Mouse (Mus musculus): ENCODE data around the gene Msi2.

Gene Msi2

DNA sequence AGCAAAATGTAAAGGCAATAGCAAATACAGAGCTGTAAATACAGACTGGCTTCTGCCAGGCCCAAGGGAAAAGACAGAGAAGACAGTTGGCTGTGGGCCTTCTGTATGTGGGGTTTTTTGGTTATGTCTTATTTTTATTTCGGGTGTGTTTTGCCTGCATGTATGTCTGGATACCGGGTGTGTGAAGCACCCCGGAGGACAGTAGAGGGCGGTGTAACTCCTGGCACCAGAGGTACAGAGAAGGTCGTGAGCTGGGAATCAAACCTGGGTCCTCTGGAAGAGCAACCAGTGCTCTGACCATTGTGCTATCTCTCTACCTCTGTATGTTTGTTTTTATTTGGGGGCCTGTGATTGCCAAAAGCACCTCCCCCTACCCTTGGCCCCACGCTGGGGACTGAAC lies 288.6 kb downstream of the Msi2 start:
- no peak for DNase-seq

DNA sequence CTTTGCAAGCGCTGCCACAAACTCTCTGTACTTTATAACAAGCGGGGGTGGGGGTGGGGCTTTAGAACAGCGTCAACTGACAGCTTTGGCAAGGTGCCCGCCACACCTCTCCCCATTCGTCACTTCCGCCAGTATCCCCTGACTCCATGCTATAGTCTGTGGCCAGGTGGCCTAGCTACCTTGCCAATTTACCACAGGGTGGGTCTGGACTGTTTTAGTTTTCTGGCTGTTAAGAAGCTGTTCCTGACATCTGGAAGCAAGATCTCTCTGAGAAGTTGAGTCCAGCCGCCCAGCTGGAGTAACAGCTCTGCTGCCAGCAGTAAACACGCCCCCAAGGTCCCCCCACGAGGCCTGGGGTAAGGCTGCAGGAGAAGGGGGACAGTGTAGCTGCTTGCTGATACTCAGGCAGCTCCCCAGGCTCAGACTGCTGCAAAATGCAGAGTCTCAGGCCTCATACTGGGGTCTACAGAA lies 292.6 kb downstream of the Msi2 start:
- peak; percentile 49 for DNase-seq

GRCm38 (mm10) chr11:88424034-88424767 lies 294.1 kb downstream of the Msi2 start:
- DNase-seq, result no peak

DNA sequence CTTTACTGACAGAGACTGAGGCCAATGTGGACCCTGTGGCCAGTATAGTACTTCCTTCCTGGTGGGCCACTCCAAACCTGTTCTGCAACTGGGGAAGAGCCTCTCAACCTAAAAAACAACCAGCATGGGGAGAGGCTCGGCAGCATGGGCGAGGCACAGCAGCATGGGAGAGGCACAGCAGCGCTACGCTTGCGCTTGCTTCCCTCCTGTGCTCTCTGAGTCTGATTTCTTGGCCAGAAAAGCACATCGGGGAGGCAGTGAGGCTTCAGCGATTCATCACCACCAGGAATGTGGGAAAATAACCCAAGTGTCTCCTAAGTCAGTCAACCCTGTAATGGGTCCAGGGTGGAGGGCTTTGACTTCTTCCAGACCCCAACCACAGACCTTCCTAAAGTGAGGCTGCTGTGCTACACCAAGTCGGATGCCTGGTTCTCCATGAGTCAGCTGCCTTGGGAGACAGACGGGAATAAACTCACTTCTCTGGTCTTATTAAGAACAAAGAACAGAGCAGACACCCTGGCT lies 297.2 kb downstream of the Msi2 start:
- DNase-seq, result peak; percentile 23

GRCm38 (mm10) chr11:88419657-88420366 lies 298.5 kb downstream of the Msi2 start:
- DNase-seq, result peak; percentile 37

DNA sequence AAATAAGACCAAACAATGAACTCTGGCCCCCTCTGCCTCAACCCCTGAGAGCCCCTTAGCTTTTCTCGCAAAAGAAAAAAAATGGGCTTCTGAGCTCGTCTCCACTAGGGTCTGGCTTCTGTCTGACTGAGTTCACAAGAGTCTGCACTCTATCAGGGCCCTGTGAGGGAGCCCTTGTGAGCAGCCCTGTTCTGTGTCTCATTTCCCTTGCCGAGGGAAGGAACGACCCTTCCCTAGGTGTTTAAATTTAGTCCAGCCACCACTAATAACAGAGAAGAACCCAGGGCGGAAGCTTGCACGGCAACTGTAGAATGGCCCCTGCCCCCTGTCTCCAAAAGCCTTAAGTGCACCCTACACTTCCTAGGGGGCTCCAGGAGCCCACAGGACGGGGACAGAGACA lies 299.2 kb downstream of the Msi2 start:
- DNase-seq, result no peak

DNA sequence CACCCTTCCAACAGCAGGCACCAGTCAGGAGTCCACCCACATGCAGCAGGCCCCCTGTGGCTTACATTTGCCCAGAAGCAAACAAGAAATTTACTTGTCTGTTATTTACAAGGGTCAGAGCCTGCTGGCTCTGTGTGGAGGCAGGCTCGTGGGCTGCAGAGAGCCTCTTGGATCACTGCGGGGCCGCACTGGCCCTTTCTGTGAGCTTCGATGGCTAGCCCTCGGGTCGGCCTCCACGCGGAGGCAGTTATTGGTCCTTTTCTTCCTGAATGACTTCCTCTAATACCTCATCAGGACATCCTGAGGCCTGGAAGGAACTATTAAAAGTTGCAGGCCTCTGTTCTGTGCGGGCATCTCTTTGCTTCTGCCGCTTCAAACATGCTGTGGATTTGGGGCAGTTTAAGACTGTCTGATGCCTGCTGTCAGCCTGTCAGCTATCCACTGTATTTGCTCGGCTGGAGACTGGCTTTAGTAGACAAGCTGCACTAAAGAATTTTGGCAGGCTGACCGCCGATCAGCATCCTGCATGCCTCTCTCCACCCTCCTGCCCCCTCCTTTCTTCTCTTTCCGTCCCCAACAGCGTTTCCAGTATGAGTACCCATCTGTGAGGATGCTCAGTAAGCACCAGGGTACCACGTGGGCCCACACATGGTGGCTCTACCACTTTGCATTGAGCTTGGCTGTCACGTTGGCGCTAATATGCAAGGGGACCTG lies 304.0 kb downstream of the Msi2 start:
- no peak for DNase-seq

DNA sequence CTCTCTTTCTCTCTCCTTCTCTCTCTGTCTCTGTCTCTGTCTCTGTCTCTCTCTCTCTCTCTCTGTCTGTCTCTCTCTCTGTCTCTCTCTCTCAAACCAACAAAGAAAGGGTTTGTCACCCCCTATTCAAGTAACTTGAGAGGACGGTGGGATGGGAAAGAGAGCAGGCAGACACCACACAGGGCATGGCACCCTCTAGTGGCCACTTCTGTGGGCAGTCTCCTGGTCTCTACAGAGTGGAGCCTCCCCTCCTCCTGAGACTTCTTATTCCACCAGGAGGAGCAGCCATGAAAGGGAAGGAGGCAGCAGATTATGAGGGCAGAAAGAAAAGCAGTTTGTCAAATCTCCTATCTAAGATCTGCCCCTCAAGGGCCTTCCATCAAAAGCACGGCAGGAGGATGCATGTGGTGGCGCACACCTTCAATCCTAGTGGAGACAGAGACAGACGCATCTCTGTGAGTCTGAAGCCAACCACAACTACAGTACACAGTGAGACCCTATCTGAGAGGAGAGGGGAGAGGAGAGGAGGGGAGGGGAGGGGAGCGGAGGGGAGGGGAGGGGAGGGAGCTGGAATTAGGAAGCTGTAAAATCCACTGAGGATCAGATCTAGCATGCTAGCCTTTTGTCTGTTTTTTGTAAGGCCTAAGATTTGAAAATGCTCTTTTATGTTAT lies 305.8 kb downstream of the Msi2 start:
- DNase-seq, result peak; percentile 70

DNA sequence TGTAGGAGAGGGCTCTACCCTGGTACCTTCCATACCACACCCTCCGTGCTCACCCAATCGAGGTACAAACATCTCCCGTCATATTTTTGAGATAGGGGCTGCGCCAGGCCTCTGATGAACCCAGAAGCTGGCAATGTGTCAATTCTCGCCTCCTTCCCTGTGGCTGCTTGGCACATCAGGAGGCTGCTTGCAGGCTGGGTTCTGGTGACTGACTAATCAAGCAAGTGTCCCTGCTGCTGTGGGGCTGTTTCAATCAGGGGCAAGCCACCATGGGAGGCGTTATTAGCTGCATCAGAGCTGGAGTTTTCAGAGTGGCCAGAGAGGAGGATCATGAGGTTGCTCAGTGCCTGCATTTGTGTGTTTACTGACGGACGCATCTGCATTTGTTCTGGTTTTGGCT lies 310.0 kb downstream of the Msi2 start:
- DNase-seq, result no peak

DNA sequence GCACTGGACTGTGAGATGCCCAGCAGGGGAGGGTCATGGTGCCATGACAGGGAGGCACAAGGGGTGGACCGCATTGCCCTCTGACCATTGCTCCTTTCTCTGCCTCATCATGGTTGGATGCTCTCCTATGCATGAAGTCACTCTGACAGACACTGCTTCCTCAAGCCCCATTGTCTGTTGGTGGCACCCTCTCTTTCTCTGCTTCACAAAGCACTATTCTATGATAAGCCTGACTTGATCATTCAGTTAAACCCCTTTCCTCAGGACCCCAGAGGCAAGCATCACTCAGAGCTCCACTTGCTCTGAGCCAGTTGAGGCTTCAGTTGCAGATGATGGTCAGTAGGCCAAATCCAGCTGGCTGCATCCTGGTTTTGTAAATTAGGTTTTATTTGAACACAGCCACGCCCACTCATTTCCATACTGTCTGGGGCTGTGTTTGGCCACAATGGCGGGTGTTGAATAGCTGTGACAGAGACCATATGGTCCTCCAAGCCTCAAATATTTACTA lies 311.9 kb downstream of the Msi2 start:
- no peak for DNase-seq

DNA sequence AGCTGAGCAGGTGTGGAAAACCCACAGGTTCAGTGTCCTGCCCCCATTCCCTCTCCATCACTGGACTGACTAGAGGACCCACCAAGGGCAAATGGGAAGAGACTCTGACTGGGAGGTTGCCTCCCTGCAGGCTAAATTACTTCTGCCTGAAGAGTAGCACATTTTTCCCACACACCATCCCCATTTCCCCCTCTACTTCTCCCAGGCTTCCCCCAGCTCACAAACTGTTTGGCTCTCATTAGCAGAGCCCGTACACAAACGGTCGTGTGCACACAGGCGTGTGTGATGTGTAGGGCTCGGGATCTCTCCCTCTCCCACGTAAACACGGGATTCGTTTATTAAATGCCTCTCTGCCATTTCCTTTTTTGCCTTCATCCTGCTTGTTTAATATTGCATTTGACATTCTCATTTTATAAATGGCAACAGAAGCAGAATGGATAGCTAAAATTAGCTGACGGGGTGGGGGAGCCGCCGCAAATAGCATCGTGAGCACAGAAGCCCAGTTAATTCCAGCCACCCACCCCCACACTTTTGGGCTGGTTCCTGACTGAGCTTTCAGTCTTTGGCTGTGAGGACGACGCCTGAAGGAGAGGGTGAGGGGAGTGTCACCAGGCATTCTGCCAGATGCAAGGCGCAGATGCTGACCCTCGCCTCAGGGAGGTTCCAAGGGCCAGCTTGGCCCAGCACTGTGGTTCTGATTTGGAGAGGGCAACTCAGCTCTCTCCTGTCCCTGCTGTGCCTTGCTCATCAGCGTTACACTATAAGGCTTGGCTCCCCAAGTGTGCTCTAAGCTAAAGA lies 313.3 kb downstream of the Msi2 start:
- DNase-seq, result peak; percentile 21

DNA sequence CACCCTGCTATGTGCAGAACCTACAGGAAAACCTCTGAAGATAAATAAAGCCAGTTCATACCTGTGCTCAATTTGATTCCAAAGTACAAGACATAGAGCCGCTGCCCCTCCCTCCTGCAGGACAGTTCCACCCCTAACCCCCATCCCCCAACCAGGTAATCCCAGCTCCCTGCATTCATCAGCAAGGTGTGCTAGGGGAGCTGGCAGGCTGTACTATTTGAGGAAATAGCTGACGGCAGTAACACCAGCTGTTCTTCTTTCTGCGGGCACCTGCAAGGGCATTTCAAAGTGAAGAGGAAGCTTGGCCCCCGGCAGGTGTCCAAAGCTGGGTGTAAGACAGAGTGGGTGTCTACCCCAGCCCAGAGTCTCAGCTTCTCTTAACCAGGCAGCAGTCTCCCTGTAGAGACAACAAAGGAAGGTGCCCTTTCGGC lies 314.1 kb downstream of the Msi2 start:
- DNase-seq, result no peak

DNA sequence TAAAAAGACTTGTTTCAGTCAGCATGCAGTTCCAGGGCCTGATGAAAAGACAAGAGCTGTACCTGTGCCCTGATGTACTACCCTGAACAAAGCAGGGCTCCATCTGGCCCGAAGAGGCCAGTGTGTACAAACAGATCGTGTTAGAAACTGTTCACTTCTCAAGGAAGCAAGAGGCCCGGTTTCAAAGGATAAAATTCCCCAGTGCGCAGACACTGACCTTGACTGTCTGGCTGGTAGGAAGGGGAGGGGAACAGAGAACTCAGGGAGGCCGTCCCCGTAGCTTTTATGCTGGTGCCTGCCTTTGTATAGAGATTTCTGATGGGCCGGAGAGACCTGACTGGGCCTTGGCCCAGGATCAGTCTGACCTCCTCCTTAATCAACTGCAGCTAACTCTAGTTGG lies 316.0 kb downstream of the Msi2 start:
- DNase-seq, result no peak

GRCm38 (mm10) chr11:88401333-88401732 lies 317.0 kb downstream of the Msi2 start:
- DNase-seq, result no peak

- no peak for DNase-seq
Measured at GRCm38 (mm10) chr11:88400926-88401325, 317.4 kb downstream of the Msi2 start.

- no peak for DNase-seq
Measured at GRCm38 (mm10) chr11:88400235-88400634, 318.1 kb downstream of the Msi2 start.

GRCm38 (mm10) chr11:88399431-88399830 lies 318.9 kb downstream of the Msi2 start:
- no peak for DNase-seq

DNA sequence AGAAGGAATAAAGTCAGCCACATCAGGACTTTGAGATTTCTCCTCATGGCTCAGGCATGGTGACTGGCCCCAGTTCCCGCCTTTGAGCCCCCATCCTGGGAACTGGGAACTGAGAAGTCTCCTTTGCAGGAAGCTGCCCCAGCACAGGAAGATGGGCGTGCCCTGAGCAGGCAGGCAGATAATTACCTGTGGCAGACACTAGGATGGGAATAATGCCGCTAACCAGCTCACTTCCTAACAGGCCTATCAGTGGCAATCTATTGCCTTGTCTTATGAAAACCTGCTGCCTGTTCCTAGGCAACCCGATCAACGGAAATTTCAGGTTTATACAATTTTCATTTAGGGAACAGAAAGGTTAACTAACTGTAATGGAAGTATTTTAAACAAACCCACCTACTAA lies 319.3 kb downstream of the Msi2 start:
- DNase-seq, result no peak

GRCm38 (mm10) chr11:88395076-88395990 lies 323.0 kb downstream of the Msi2 start:
- no peak for DNase-seq

- no peak for DNase-seq
Measured at GRCm38 (mm10) chr11:88394341-88395075, 323.8 kb downstream of the Msi2 start.
